Mouse (Mus musculus) intestine, embryonic 16.5 days (tissue): ENCODE data around the gene Mau2. TPM values are rescaled to one million over a fixed set of nuclear protein-coding genes. Genes with fewer than 3 reads are reported as not detected.

Experiments
- ATAC-seq: fragments of 200-750 bp; cut with Nextera tagmentation; 2 replicates; pipeline ENCODE4 v1.8.0; 2017; ENCODE audit warnings: moderate TSS enrichment, moderate library complexity
- H3K27ac ChIP-seq: fragments of 300-500 bp; sonication (generic); 2 replicates; pipeline ENCODE4 v1.5.1; 2014; ENCODE audit warnings: mild to moderate bottlenecking, low read length
- H3K27me3 ChIP-seq: fragments of 300-500 bp; sonication (generic); replicated peaks from 2 replicates; pipeline ENCODE4 v1.6.1; 2014; ENCODE audit warnings: low read length, control low read depth, mixed read lengths; ENCODE audit not compliant: control insufficient read depth, insufficient read depth
- H3K36me3 ChIP-seq: fragments of 300-500 bp; sonication (generic); 2 replicates; pipeline ENCODE4 v1.6.1; 2014; ENCODE audit warnings: low read length, control low read depth; ENCODE audit not compliant: control insufficient read depth, insufficient read depth
- H3K4me1 ChIP-seq: fragments of 300-500 bp; sonication (generic); 2 replicates; pipeline ENCODE4 v1.6.1; 2014; ENCODE audit warnings: low read length, control low read depth, mixed read lengths; ENCODE audit not compliant: control insufficient read depth, insufficient read depth
- H3K4me2 ChIP-seq: fragments of 300-500 bp; sonication (generic); 2 replicates; pipeline ENCODE4 v1.6.1; 2014; ENCODE audit warnings: low read depth, low read length, control low read depth
- H3K4me3 ChIP-seq: fragments of 300-500 bp; sonication (generic); 2 replicates; pipeline ENCODE4 v1.5.1; 2014; ENCODE audit warnings: mild to moderate bottlenecking, low read length
- H3K9ac ChIP-seq: fragments of 300-500 bp; sonication (generic); 2 replicates; pipeline ENCODE4 v1.6.1; 2014; ENCODE audit warnings: low read depth, low read length
- H3K9me3 ChIP-seq: fragments of 300-500 bp; sonication (generic); 2 replicates; pipeline ENCODE4 v1.6.1; 2016; ENCODE audit warnings: low read length, control low read depth; ENCODE audit not compliant: control insufficient read depth
- WGBS: fragments of 180-500 bp; shearing (Covaris S2); extraction: QIAGEN DNeasy Blood & Tissue Kit; methylation state at CpG from one replicate; pipeline ENCODE4 v1.1.7; 2014; 5-methylcytosine and 5-hydroxymethylcytosine counted together
- polyA plus RNA-seq: library from polyadenylated mRNA; unstranded; fragments of >200 nt; fragmentation: Nextera tagmentation; extraction: Ambion mirVana; gene quantifications from 2 replicates; pipeline ENCODE4 v1.2.1, GENCODE M21; 2015

Gene Mau2
- polyA plus RNA-seq: 44.4 and 45.5 TPM in 2 replicates

- Histone ChIP-seq H3K9me3 (no peaks in the 10 kb centered on the region), H3K27me3 (no peaks in the 10 kb centered on the region), H3K27ac (peak within 1 kb of the TSS; percentile 82), H3K4me2 (peak within 1 kb of the TSS; percentile 93), H3K36me3 (no peaks in the 10 kb centered on the region), H3K9ac (peak within 1 kb of the TSS; percentile 97), H3K4me3 (peak within 1 kb of the TSS; percentile 99), H3K4me1 (peaks cover 15% of the 10 kb centered on the region)
- under 1% methylated on average over 65 of the region's 65 CpGs for WGBS
- peak; percentile 98 for ATAC-seq
Measured at GRCm38 (mm10) chr8:70042583-70043455, at the start of gene Mau2, which contains the start of gene Sugp1. Gene Mau2 (minus strand): TSS chr8:70042734. Gene Sugp1 (plus strand): TSS chr8:70042813.

GRCm38 (mm10) chr8:70089296-70089960, 46.9 kb upstream of the Mau2 start:
- H3K4me2 ChIP-seq: no peak overlapping the region
- peaks cover 7% of the 10 kb centered on the region for H3K4me1 ChIP-seq
- no peak overlapping the region for H3K27ac ChIP-seq
- 59% methylated on average over 9 of the region's 9 CpGs for WGBS
- no peak overlapping the region for H3K9ac ChIP-seq
- no peak for ATAC-seq
- peaks cover 65% of the 10 kb centered on the region for H3K27me3 ChIP-seq
- no peaks in the 10 kb centered on the region for H3K36me3 ChIP-seq
- no peak overlapping the region for H3K4me3 ChIP-seq
- no peaks in the 10 kb centered on the region for H3K9me3 ChIP-seq

GRCm38 (mm10) chr8:70087836-70088650, 45.5 kb upstream of the Mau2 start:
- ATAC-seq: peak; percentile 49; the same call in 1 of the 2 replicates
- peak overlapping the region; percentile 22 for H3K4me3 ChIP-seq
- 5% methylated on average over 56 of the region's 56 CpGs for WGBS

GRCm38 (mm10) chr8:70087237-70087636, 44.7 kb upstream of the Mau2 start:
- H3K27me3 ChIP-seq: peaks cover 82% of the 10 kb centered on the region

More at GRCm38 (mm10) chr8:70087836-70088650, 45.5 kb upstream of the Mau2 start:
- H3K27me3 ChIP-seq: peaks cover 79% of the 10 kb centered on the region
- H3K4me1 ChIP-seq: peaks cover 19% of the 10 kb centered on the region
- no peaks in the 10 kb centered on the region for H3K9me3 ChIP-seq
- 0 out of 2 replicates have a peak overlapping the region, but pooled peaks have one; percentile 31 for H3K9ac ChIP-seq
- peak overlapping the region; percentile 44 for H3K4me2 ChIP-seq
- no peak overlapping the region for H3K27ac ChIP-seq
- no peaks in the 10 kb centered on the region for H3K36me3 ChIP-seq

GRCm38 (mm10) chr8:70086151-70086550, 43.6 kb upstream of the Mau2 start:
- Histone ChIP-seq H3K4me2 (no peak overlapping the region), H3K4me1 (peaks cover 19% of the 10 kb centered on the region), H3K9me3 (no peaks in the 10 kb centered on the region), H3K36me3 (no peaks in the 10 kb centered on the region), H3K9ac (no peak overlapping the region), H3K4me3 (no peak overlapping the region), H3K27me3 (peaks cover 83% of the 10 kb centered on the region), H3K27ac (no peak overlapping the region)
- no peak for ATAC-seq
- 43% methylated on average over 1 of the region's 1 CpGs for WGBS

More at GRCm38 (mm10) chr8:70087237-70087636, 44.7 kb upstream of the Mau2 start:
- Histone ChIP-seq H3K4me2 (no peak overlapping the region), H3K4me1 (peaks cover 19% of the 10 kb centered on the region), H3K9me3 (no peaks in the 10 kb centered on the region), H3K27ac (no peak overlapping the region), H3K4me3 (no peak overlapping the region), H3K36me3 (no peaks in the 10 kb centered on the region), H3K9ac (no peak overlapping the region)
- 3% methylated on average over 7 of the region's 7 CpGs for WGBS
- ATAC-seq: peak; percentile 41; the same call in 1 of the 2 replicates

- Histone ChIP-seq H3K27ac (no peak overlapping the region), H3K36me3 (no peaks in the 10 kb centered on the region), H3K9ac (peak overlapping the region; percentile 35; the same call in 1 of the 2 replicates), H3K4me2 (peak overlapping the region; percentile 67), H3K4me3 (peak overlapping the region; percentile 46), H3K27me3 (peaks cover 70% of the 10 kb centered on the region), H3K9me3 (no peaks in the 10 kb centered on the region), H3K4me1 (peaks cover 19% of the 10 kb centered on the region)
- 2% methylated on average over 71 of the region's 71 CpGs for WGBS
- 0 out of 2 replicates have a peak, but pooled peaks have one; percentile 32 for ATAC-seq
Measured at GRCm38 (mm10) chr8:70084191-70085065, 41.9 kb upstream of the Mau2 start.

GRCm38 (mm10) chr8:70083285-70083684, 40.8 kb upstream of the Mau2 start, which contains the start of gene Hapln4:
Gene Hapln4 (plus strand): TSS chr8:70083457.
- peak; percentile 54 for ATAC-seq
- H3K27ac ChIP-seq: no peak within 1 kb of the TSS
- peaks cover 18% of the 10 kb centered on the region for H3K4me1 ChIP-seq
- H3K4me3 ChIP-seq: peak within 1 kb of the TSS; percentile 46
- H3K4me2 ChIP-seq: peak within 1 kb of the TSS; percentile 67
- under 1% methylated on average over 26 of the region's 26 CpGs for WGBS
- H3K9ac ChIP-seq: peak within 1 kb of the TSS; percentile 35; the same call in 1 of the 2 replicates
- H3K36me3 ChIP-seq: no peaks in the 10 kb centered on the region
- no peaks in the 10 kb centered on the region for H3K9me3 ChIP-seq
- peaks cover 59% of the 10 kb centered on the region for H3K27me3 ChIP-seq

- Histone ChIP-seq H3K9ac (no peak overlapping the region), H3K4me2 (no peak overlapping the region), H3K36me3 (no peaks in the 10 kb centered on the region), H3K4me1 (peaks cover 15% of the 10 kb centered on the region), H3K9me3 (no peaks in the 10 kb centered on the region), H3K27ac (no peak overlapping the region), H3K4me3 (no peak overlapping the region), H3K27me3 (peaks cover 46% of the 10 kb centered on the region)
- no peak for ATAC-seq
- 90% methylated on average over 2 of the region's 2 CpGs for WGBS
Measured at GRCm38 (mm10) chr8:70081976-70082375, 39.4 kb upstream of the Mau2 start.
